In the genomic region with DNA sequence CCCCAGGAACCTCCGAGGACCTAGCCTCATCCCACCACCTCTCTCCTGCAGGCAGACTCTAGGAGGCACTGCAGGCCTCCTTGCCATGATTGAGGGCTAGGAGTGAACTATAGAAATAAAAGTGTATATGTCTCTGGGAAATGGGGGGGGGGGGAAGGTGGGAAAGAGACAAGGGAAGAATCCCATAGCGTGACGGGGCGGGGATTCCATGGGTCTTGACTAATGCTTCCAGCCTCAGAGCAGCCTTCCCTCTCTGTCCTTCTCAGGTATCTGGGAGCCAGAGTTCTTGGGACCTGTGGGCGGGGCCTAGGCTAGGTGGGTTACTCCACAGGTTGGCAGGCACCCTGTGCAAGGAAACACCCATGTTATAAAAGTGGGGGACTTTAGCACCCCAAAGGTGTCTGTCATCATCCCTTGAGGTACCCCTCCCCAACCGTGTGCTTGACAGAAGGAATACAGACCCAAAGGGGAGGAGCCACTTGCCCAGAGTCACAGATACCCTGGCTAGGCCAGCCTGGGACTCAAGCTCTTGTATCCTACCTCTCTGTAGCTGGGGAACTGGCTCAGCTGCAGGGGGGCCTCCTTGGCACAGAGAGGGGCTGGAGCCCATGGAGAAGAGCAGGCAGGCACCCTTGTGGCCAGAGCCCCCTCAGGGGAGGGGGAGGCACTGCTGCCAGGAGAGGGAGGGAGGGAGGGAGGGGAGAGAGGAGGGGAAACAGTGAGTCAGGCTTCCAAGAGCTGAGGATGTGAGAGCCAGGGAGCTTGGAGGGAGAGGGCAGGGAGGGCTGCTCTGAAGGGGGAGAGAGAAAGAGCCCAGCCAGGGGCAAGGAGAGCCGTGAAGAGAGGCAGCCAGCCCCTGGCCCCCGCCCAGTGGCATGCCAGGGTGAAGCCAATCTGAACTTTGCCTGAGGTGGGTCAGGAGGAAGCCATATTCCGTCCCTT, we compare ENCODE assay signal across 8 mouse cellular contexts. TPM values are rescaled to one million over a fixed set of nuclear protein-coding genes. Genes with fewer than 3 reads are reported as not detected.
DNase-seq lines count a peak whose midpoint lies in the region; ATAC-seq and TF ChIP-seq lines count a peak whose summit lies in the region.

No protein-coding gene starts in this region.

- TF ChIP-seq POLR2A in brain, embryonic 14.5 days (IDR thresholded peaks at IDR 0.05; ENCODE audit: borderline replicate concordance, extremely low read depth, insufficient read depth, insufficient read length, poor library complexity, severe bottlenecking): no peak
- TF ChIP-seq POLR2A in limb, embryonic 14.5 days (IDR thresholded peaks at IDR 0.05; ENCODE audit: borderline replicate concordance, extremely low read depth, insufficient read depth, insufficient read length): no peak

- H3K4me3 ChIP-seq in kidney, embryonic 14.5 days (ENCODE audit: low read length): no peak overlapping the region
- 0 out of 2 replicates have a peak overlapping the region, but pooled peaks have one; percentile 3 for H3K4me3 ChIP-seq in forebrain, embryonic 16.5 days (replicated peaks; ENCODE audit: low read length)
- H3K4me3 ChIP-seq in limb, embryonic 14.5 days (replicated peaks; ENCODE audit: low read length): no peak overlapping the region

- no peak for DNase-seq in kidney, postnatal 14 days
- peak; percentile 82 for DNase-seq in brain, embryonic 14.5 days (ENCODE audit: low read depth)
- DNase-seq in limb, embryonic 14.5 days (ENCODE audit: low spot score): no peak
- no peak for DNase-seq in layer of hippocampus, postnatal 10 days (ENCODE audit: low spot score in 2 of 2)

- no peaks in the 10 kb centered on the region for H3K9me3 ChIP-seq in kidney, embryonic 14.5 days (ENCODE audit: control insufficient read depth, low read length)
- no peaks in the 10 kb centered on the region for H3K9me3 ChIP-seq in forebrain, embryonic 16.5 days (ENCODE audit: control insufficient read depth, low read length)
- no peaks in the 10 kb centered on the region for H3K9me3 ChIP-seq in limb, embryonic 14.5 days (ENCODE audit: control insufficient read depth, low read length)

- H3K27ac ChIP-seq in kidney, embryonic 14.5 days (ENCODE audit: low read depth, low read length): peak overlapping the region; percentile 59; the same call in 1 of the 2 replicates
- peak overlapping the region; percentile 31; the same call in 1 of the 2 replicates for H3K27ac ChIP-seq in forebrain, embryonic 16.5 days (ENCODE audit: low read length)
- H3K27ac ChIP-seq in limb, embryonic 14.5 days (replicated peaks; ENCODE audit: low read depth, low read length): 0 out of 2 replicates have a peak overlapping the region, but pooled peaks have one; percentile 20

- H3K27me3 ChIP-seq in kidney, embryonic 14.5 days (ENCODE audit: control insufficient read depth, insufficient read depth, low read length): no peaks in the 10 kb centered on the region
- H3K27me3 ChIP-seq in forebrain, embryonic 16.5 days (replicated peaks; ENCODE audit: control insufficient read depth, insufficient read depth, low read length): no peaks in the 10 kb centered on the region; the same call in 1 of the 2 replicates
- H3K27me3 ChIP-seq in limb, embryonic 14.5 days (ENCODE audit: control insufficient read depth, insufficient read depth, low read length): no peaks in the 10 kb centered on the region

- ATAC-seq in kidney, embryonic 14.5 days (ENCODE audit: low FRiP score, low TSS enrichment): no peak
- peak; percentile 14; the same call in 1 of the 2 replicates for ATAC-seq in forebrain, embryonic 16.5 days
- no peak for ATAC-seq in limb, embryonic 14.5 days (ENCODE audit: low FRiP score, low read depth)
- no peak for ATAC-seq in frontal cortex, adult (ENCODE audit: low TSS enrichment)
- ATAC-seq in inflammation-experienced regulatory T-cells, adult 6 months: no peak

- peaks cover 72% of the 10 kb centered on the region for H3K4me1 ChIP-seq in kidney, embryonic 14.5 days (ENCODE audit: control insufficient read depth, insufficient read depth, low read length)
- H3K4me1 ChIP-seq in forebrain, embryonic 16.5 days (replicated peaks; ENCODE audit: control insufficient read depth, insufficient read depth, low read length): peaks cover 72% of the 10 kb centered on the region
- peaks cover 66% of the 10 kb centered on the region for H3K4me1 ChIP-seq in limb, embryonic 14.5 days (ENCODE audit: control insufficient read depth, insufficient read depth, low read length)

- H3K4me2 ChIP-seq in kidney, embryonic 14.5 days (replicated peaks; ENCODE audit: low read depth, low read length): peak overlapping the region; percentile 21
- H3K4me2 ChIP-seq in forebrain, embryonic 16.5 days (ENCODE audit: low read length): peak overlapping the region; percentile 76
- no peak overlapping the region; the same call in 1 of the 2 replicates for H3K4me2 ChIP-seq in limb, embryonic 14.5 days (replicated peaks; ENCODE audit: low read depth, low read length, severe bottlenecking)

- peak; percentile 14; the same call in 1 of the 2 replicates for TF ChIP-seq CTCF in brain, embryonic 14.5 days (IDR thresholded peaks at IDR 0.05; ENCODE audit: borderline replicate concordance, extremely low read depth, insufficient read depth, insufficient read length)

- peaks cover 6% of the 10 kb centered on the region; the same call in 1 of the 2 replicates for H3K36me3 ChIP-seq in kidney, embryonic 14.5 days (ENCODE audit: control insufficient read depth, insufficient read depth, low read length)
- H3K36me3 ChIP-seq in forebrain, embryonic 16.5 days (ENCODE audit: control insufficient read depth, insufficient read depth): no peaks in the 10 kb centered on the region
- H3K36me3 ChIP-seq in limb, embryonic 14.5 days (ENCODE audit: control insufficient read depth, insufficient read depth, low read length): peaks cover 19% of the 10 kb centered on the region

- peak overlapping the region; percentile 40; the same call in 1 of the 2 replicates for H3K9ac ChIP-seq in kidney, embryonic 14.5 days (ENCODE audit: low read depth, low read length)
- peak overlapping the region; percentile 14; the same call in 1 of the 2 replicates for H3K9ac ChIP-seq in forebrain, embryonic 16.5 days (replicated peaks; ENCODE audit: low read depth, low read length)
- peak overlapping the region; percentile 25; the same call in 1 of the 2 replicates for H3K9ac ChIP-seq in limb, embryonic 14.5 days (ENCODE audit: low read depth, low read length, severe bottlenecking)

- 25% methylated on average over 9 of the region's 9 CpGs for WGBS in kidney, embryonic 14.5 days
- 30% methylated on average over 9 of the region's 9 CpGs for WGBS in forebrain, embryonic 16.5 days
- 39% methylated on average over 6 of the region's 9 CpGs for WGBS in limb, embryonic 14.5 days

RNA-seq across cellular contexts. Expression of gene Ahdc1, which starts 4.9 kb away (rescaled TPM):
- polyA plus RNA-seq in kidney, embryonic 14.5 days (2014; fragmentation: Nextera tagmentation; extraction: Ambion mirVana): 11.3 and 12.1 TPM in 2 replicates
- 20.9 and 43.2 TPM in 2 replicates for polyA plus RNA-seq in brain, embryonic 14.5 days (2012; rRNA removed)
- polyA plus RNA-seq in forebrain, embryonic 16.5 days (2015; fragmentation: Nextera tagmentation; extraction: Ambion mirVana): 13.0 and 13.7 TPM in 2 replicates
- 29.6 and 41.0 TPM in 2 replicates for polyA plus RNA-seq in limb, embryonic 14.5 days (2012; rRNA removed)
- 12.9 and 15.6 TPM in 2 replicates for polyA plus RNA-seq in limb, embryonic 14.5 days (2014; fragmentation: Nextera tagmentation; extraction: Ambion mirVana)
- 100 to 1,000 TPM in 1 of 2 experiments, 10 to 100 TPM in 1; 98.1 to 103 TPM for total RNA-seq in layer of hippocampus, postnatal 10 days (2021)
- 1 to 10 TPM; 1.6 to 2.4 (median 2.4) TPM for polyA plus RNA-seq in inflammation-experienced regulatory T-cells, adult 6 months (2017; shearing (Covaris generic))

RNA-seq across cellular contexts. Expression of gene Fgr, which starts 42.1 kb away (rescaled TPM):
- 0.23 and 0.45 TPM in 2 replicates for polyA plus RNA-seq in kidney, embryonic 14.5 days (2014; fragmentation: Nextera tagmentation; extraction: Ambion mirVana)
- 0.09 and 0.15 TPM in 2 replicates for polyA plus RNA-seq in brain, embryonic 14.5 days (2012; rRNA removed)
- not detected in 2 replicates for polyA plus RNA-seq in forebrain, embryonic 16.5 days (2015; fragmentation: Nextera tagmentation; extraction: Ambion mirVana)
- 0.54 and 0.64 TPM in 2 replicates for polyA plus RNA-seq in limb, embryonic 14.5 days (2012; rRNA removed)
- 0.35 and 0.62 TPM in 2 replicates for polyA plus RNA-seq in limb, embryonic 14.5 days (2014; fragmentation: Nextera tagmentation; extraction: Ambion mirVana)
- total RNA-seq in layer of hippocampus, postnatal 10 days (2021): under 1 TPM; 0.13 to 0.46 TPM
- 1 to 10 TPM; 1.9 to 6.6 (median 3.3) TPM for polyA plus RNA-seq in inflammation-experienced regulatory T-cells, adult 6 months (2017; shearing (Covaris generic))
